Mouse (Mus musculus): ENCODE measurements at regions not wholly inside any gene's neighbourhood (a gene's known extent, or its start where the extent isn't known, plus 50 kb on each side); places are given as distances from the start of the nearest gene placed in this dataset.

- TF ChIP-seq POLR2A (IDR thresholded peaks at IDR 0.05; ENCODE audit: borderline replicate concordance, extremely low read depth, insufficient read depth, insufficient read length, poor library complexity, severe bottlenecking) (no peak), CTCF (IDR thresholded peaks at IDR 0.05; ENCODE audit: borderline replicate concordance, extremely low read depth, insufficient read depth, insufficient read length) (no peak)
- DNase-seq (ENCODE audit: low read depth) = no peak
Observed at GRCm38 (mm10) chr1:168733066-168733465, 301.0 kb upstream of the Pbx1 start.

GRCm38 (mm10) chr1:168709836-168710235, 277.8 kb upstream of the Pbx1 start:
- no peak for TF ChIP-seq CTCF (IDR thresholded peaks at IDR 0.05; ENCODE audit: borderline replicate concordance, extremely low read depth, insufficient read depth, insufficient read length)
- no peak for TF ChIP-seq POLR2A (IDR thresholded peaks at IDR 0.05; ENCODE audit: borderline replicate concordance, extremely low read depth, insufficient read depth, insufficient read length, poor library complexity, severe bottlenecking)
- DNase-seq (ENCODE audit: low read depth) = peak; percentile 11

DNA sequence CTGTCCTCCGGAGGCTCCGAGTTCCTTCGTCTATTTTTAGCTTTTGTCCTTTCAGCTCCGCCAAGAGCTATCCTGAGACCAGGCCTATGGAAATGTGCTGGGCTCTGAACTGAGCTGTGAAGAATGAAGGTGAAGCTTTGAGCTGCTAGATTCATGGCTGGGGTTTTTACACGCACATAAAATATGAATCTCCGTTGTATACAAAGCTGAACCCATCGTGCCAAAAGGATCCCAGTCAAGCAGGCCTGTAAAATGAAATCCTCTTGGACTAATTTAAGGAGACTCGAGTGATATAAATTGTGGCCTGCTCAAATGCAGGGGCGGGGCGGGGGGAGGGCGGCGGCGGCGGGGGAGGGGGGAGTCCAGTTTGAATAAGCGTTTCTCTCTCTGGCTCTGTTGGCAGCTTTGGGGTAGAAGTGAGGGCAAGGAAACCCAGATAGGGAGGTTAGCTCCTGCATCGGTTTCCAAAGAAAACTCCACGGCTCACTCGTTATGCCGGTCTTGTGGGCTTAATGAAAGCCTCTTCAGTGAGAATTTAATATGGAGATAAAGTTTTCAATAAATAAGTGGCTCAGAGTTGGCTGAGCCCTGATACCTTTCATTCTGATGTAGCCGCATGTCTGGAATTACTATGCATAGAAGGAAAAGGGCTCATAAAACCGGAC, 277.1 kb upstream of the Pbx1 start:
- DNase-seq (ENCODE audit: low read depth) = peak; percentile 68
- TF ChIP-seq CTCF (IDR thresholded peaks at IDR 0.05; ENCODE audit: borderline replicate concordance, extremely low read depth, insufficient read depth, insufficient read length) (no peak), POLR2A (IDR thresholded peaks at IDR 0.05; ENCODE audit: borderline replicate concordance, extremely low read depth, insufficient read depth, insufficient read length, poor library complexity, severe bottlenecking) (no peak)

DNA sequence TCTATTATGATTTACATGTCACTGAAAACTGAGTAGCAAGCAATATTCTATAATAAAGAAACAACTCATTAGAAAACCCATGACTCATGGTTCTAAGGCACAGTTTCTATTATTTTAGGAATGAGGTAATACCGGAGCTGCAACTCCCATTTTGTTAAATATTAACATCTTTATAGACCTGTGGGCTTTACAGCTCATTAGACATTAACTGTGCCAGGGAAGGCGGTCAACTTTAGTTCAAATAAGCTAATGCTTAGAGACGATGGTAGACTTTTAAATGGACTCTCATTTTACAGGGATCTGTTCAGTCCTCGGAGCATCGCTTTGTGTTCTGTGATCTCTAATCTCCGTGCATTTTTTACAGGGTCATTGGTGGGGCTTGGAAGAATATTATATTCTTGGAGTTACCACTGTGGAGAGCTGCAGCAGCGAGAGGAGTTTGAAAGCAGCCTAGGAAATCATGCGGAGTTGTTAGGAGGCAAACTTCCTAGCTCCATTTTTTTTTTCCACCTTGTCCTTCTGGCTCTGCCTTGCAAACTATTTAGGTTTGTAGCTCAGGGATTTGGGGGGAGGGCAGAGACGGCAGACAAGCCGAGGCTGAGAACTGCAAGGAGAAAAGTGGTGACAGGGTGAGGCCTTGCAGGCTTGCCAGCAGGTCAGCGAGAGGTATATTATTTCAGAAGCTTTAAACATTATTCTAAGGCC, 276.2 kb upstream of the Pbx1 start:
- TF ChIP-seq POLR2A (IDR thresholded peaks at IDR 0.05; ENCODE audit: borderline replicate concordance, extremely low read depth, insufficient read depth, insufficient read length, poor library complexity, severe bottlenecking) (no peak), CTCF (IDR thresholded peaks at IDR 0.05; ENCODE audit: borderline replicate concordance, extremely low read depth, insufficient read depth, insufficient read length) (no peak)
- DNase-seq (ENCODE audit: low read depth) = peak; percentile 55

- no peak for TF ChIP-seq CTCF (IDR thresholded peaks at IDR 0.05; ENCODE audit: borderline replicate concordance, extremely low read depth, insufficient read depth, insufficient read length)
- TF ChIP-seq POLR2A (IDR thresholded peaks at IDR 0.05; ENCODE audit: borderline replicate concordance, extremely low read depth, insufficient read depth, insufficient read length, poor library complexity, severe bottlenecking) = no peak
- DNase-seq (ENCODE audit: low read depth) = no peak
Observed at GRCm38 (mm10) chr1:168697386-168697785, 265.3 kb upstream of the Pbx1 start.

DNA sequence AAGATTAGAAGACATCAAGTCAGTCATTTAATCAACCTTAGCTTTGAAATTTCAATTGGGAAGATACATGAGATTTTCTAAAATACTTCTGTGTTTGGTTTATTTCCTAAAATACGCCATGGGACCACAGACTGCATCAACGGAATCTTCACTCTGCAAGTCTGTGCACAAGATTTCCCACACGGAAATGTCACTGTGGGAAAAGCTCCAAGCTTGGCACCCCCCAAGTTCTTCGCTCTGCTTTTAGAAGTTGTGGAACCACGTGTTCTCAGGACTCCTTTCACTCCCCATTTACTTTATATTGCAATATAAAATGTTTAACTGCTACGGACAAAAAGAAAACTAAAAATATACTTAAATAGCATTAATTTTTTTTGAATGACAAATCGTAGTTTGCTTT, 254.8 kb upstream of the Pbx1 start:
- DNase-seq (ENCODE audit: low read depth) = no peak
- TF ChIP-seq POLR2A (IDR thresholded peaks at IDR 0.05; ENCODE audit: borderline replicate concordance, extremely low read depth, insufficient read depth, insufficient read length, poor library complexity, severe bottlenecking) (no peak), CTCF (IDR thresholded peaks at IDR 0.05; ENCODE audit: borderline replicate concordance, extremely low read depth, insufficient read depth, insufficient read length) (no peak)

DNA sequence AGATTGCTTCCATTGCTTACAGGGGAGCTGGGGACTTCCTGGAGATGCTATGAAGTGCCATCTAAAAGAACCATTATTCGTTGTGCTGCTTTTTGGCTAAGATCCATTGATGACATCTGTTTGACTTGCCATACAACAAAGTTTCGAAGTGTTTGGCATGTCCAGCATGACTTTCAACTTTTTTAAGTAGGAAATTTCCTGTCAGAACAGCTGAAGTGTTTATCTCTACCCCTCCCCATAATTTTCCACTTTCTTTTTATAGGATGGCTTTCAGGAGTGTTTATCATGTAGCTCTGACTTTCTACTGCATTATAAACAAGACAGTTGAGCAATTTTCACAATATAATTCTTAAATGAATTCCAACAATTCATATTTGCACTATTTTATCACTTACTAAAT, 253.1 kb upstream of the Pbx1 start:
- DNase-seq (ENCODE audit: low read depth) = no peak
- no peak for TF ChIP-seq POLR2A (IDR thresholded peaks at IDR 0.05; ENCODE audit: borderline replicate concordance, extremely low read depth, insufficient read depth, insufficient read length, poor library complexity, severe bottlenecking)
- TF ChIP-seq CTCF (IDR thresholded peaks at IDR 0.05; ENCODE audit: borderline replicate concordance, extremely low read depth, insufficient read depth, insufficient read length) = no peak

DNA sequence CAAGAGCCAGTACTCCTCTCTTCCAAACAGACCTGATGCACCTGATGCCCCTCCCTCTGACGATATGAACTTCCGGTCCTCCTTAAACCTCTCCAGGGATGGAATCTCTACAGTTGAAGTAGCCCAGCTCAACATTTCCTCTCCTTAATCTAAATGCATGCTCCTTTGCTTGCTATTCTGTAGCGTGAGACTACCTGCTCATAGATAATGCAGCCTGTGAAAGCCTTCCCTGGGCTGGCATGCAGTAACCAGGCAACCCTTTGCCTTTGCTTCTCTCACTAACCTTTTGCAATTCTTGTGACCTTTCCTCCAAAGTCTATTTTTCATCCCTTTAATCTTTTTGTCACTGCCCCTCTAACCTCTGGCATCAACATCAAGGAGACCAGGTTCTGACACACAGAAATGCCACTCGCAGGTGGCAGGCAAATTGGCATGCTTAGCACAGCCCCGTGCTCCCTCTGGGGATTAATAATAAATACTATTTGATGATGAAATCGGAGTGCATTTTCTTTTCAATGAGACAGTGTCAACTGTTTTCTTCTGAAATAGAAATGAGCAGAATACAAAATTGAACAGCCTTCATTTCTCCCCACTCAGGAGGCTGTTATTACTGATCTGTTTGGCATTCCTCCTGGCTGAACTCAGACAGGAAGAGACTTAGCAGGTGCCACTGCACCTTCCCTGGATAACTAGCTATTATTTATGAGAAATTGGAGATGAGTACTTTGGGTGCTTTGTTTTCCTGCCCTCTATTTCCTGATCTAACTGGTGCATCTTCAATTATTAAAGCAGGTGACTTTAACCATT, 249.8 kb upstream of the Pbx1 start:
- peak; percentile 51 for DNase-seq (ENCODE audit: low read depth)
- TF ChIP-seq POLR2A (IDR thresholded peaks at IDR 0.05; ENCODE audit: borderline replicate concordance, extremely low read depth, insufficient read depth, insufficient read length, poor library complexity, severe bottlenecking) = no peak
- TF ChIP-seq CTCF (IDR thresholded peaks at IDR 0.05; ENCODE audit: borderline replicate concordance, extremely low read depth, insufficient read depth, insufficient read length) = no peak

DNA sequence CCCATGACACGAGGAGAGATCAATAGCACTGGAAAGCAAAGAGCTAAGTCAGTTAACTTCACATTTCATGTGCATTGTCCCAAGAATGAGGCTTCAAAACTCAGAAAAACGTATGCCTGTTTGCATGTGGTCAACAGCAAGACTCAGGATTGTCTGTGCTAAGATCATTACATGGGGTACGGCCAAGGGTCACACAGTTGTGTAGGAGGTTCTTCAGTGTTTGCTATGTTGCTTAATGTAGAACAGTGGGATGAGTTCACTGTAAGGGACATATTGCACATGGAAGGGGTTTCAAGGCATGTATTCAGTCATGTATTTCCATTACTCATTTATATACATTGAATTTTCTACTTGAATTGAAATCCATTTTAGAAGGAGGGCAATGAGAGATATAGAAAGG, 248.6 kb upstream of the Pbx1 start:
- no peak for DNase-seq (ENCODE audit: low read depth)
- TF ChIP-seq CTCF (IDR thresholded peaks at IDR 0.05; ENCODE audit: borderline replicate concordance, extremely low read depth, insufficient read depth, insufficient read length) = no peak
- no peak for TF ChIP-seq POLR2A (IDR thresholded peaks at IDR 0.05; ENCODE audit: borderline replicate concordance, extremely low read depth, insufficient read depth, insufficient read length, poor library complexity, severe bottlenecking)

- TF ChIP-seq CTCF (IDR thresholded peaks at IDR 0.05; ENCODE audit: borderline replicate concordance, extremely low read depth, insufficient read depth, insufficient read length) (no peak), POLR2A (IDR thresholded peaks at IDR 0.05; ENCODE audit: borderline replicate concordance, extremely low read depth, insufficient read depth, insufficient read length, poor library complexity, severe bottlenecking) (no peak)
- DNase-seq (ENCODE audit: low read depth) = peak; percentile 89
Observed at GRCm38 (mm10) chr1:168676418-168677413, 244.6 kb upstream of the Pbx1 start.
